Comparison of ENCODE assay signal across 9 mouse cellular contexts in genomic region chr1:35385430-35385829, GRCm38 (mm10).
DNase-seq lines count a peak whose midpoint lies in the region; ATAC-seq and TF ChIP-seq lines count a peak whose summit lies in the region.
"Had no signal": no experiment of that assay in that cellular context is flagged by ENCODE, and none has a peak within 500 bp of the region (broad histone marks: within the 10 kb centered on the region; RNA-seq: fewer than 3 reads in every experiment).

No protein-coding gene starts in this region.

- intact Hi-C loops in gastrocnemius, postnatal 14 days (cut with DNase I; ENCODE audit: low total_unique reads) = no loop called here

- ATAC-seq in liver, embryonic 11.5 days (replicated peaks; ENCODE audit: low FRiP score) = no peak

- no peak for TF ChIP-seq POLR2A in kidney, adult 2 months (IDR thresholded peaks at IDR 0.05; ENCODE audit: low read depth, low read length)

- H3K4me3 ChIP-seq in kidney, adult 2 months (ENCODE audit: insufficient read depth, low read depth, low read length) = no peak overlapping the region
- H3K4me3 ChIP-seq in liver, embryonic 11.5 days (ENCODE audit: low read depth, low read length) = no peak overlapping the region
- H3K4me3 ChIP-seq: embryonic facial prominence, embryonic 13.5 days had no signal

- H3K4me1 ChIP-seq in kidney, adult 2 months (ENCODE audit: control insufficient read depth, insufficient read depth, low read length) = no peaks in the 10 kb centered on the region
- H3K4me1 ChIP-seq in liver, embryonic 11.5 days (replicated peaks; ENCODE audit: control insufficient read depth, insufficient read depth, low read length) = no peaks in the 10 kb centered on the region
- H3K4me1 ChIP-seq: embryonic facial prominence, embryonic 13.5 days had no signal

- peak; percentile 87 for TF ChIP-seq CTCF in kidney, adult 2 months (conservative IDR thresholded peaks at IDR 0.05; ENCODE audit: insufficient read depth, insufficient read length, low read depth, low read length)

- no peaks in the 10 kb centered on the region for H3K9me3 ChIP-seq in liver, embryonic 11.5 days (ENCODE audit: control insufficient read depth, low read length)
- H3K9me3 ChIP-seq: embryonic facial prominence, embryonic 13.5 days had no signal

- no peak overlapping the region for H3K27ac ChIP-seq in kidney, adult 2 months (ENCODE audit: insufficient read depth, low read depth, low read length)
- no peak overlapping the region for H3K27ac ChIP-seq in liver, embryonic 11.5 days (ENCODE audit: low read depth, low read length)
- H3K27ac ChIP-seq: embryonic facial prominence, embryonic 13.5 days had no signal

- DNase-seq in layer of hippocampus, adult 11-12 months (ENCODE audit: low spot score) = peak; percentile 68
- DNase-seq in layer of hippocampus, adult 9-10 months (ENCODE audit: low spot score) = no peak
- peak; percentile 74 for DNase-seq in cerebellum, adult 8-10 months
- DNase-seq in gastrocnemius, postnatal 14 days = peak; percentile 71
- peak; percentile 59 for DNase-seq in kidney, adult 2 months
- DNase-seq in liver, embryonic 11.5 days (ENCODE audit: low spot score) = peak; percentile 46
- peak; percentile 29 for DNase-seq in retina, adult 2 months (ENCODE audit: low read depth, low spot score)
- peak; percentile 93 for DNase-seq in thymus, postnatal 4 days

- H3K36me3 ChIP-seq in kidney, adult 2 months (ENCODE audit: control insufficient read depth, insufficient read depth, low read length) = no peaks in the 10 kb centered on the region
- H3K36me3 ChIP-seq in liver, embryonic 11.5 days (ENCODE audit: control insufficient read depth, insufficient read depth, low read length) = no peaks in the 10 kb centered on the region
- H3K36me3 ChIP-seq: embryonic facial prominence, embryonic 13.5 days had no signal

- WGBS in kidney, adult 2 months = 26% methylated on average over 9 of the region's 9 CpGs
- WGBS in liver, embryonic 11.5 days = 41% methylated on average over 9 of the region's 9 CpGs

- H3K27me3 ChIP-seq in kidney, adult 2 months (replicated peaks; ENCODE audit: control insufficient read depth, insufficient read depth, low read length) = no peaks in the 10 kb centered on the region
- H3K27me3 ChIP-seq in liver, embryonic 11.5 days (replicated peaks; ENCODE audit: control insufficient read depth, insufficient read depth, low read length) = no peaks in the 10 kb centered on the region
- H3K27me3 ChIP-seq: embryonic facial prominence, embryonic 13.5 days had no signal

- no peak overlapping the region for H3K9ac ChIP-seq in liver, embryonic 11.5 days (ENCODE audit: low read depth, low read length)
- H3K9ac ChIP-seq: embryonic facial prominence, embryonic 13.5 days had no signal

- no peak overlapping the region for H3K4me2 ChIP-seq in liver, embryonic 11.5 days
- H3K4me2 ChIP-seq: embryonic facial prominence, embryonic 13.5 days had no signal
